Mouse (Mus musculus): ENCODE results near the gene Snorc.

Gene Snorc

GRCm38 (mm10) chr1:87510166-87510691 is 40.2 kb downstream of the Snorc start:
- peak; percentile 30 for DNase-seq (ENCODE audit: low spot score)

GRCm38 (mm10) chr1:87510845-87511244 is 40.8 kb downstream of the Snorc start:
- no peak for DNase-seq (ENCODE audit: low spot score)

- DNase-seq (ENCODE audit: low spot score) = no peak
Observed at GRCm38 (mm10) chr1:87520467-87520866, 50.4 kb downstream of the Snorc start.

- DNase-seq (ENCODE audit: low spot score) = no peak
Observed at GRCm38 (mm10) chr1:87521523-87521922, 51.5 kb downstream of the Snorc start.

- no peak for DNase-seq (ENCODE audit: low spot score)
Observed at GRCm38 (mm10) chr1:87525041-87525440, 55.0 kb downstream of the Snorc start.
